Mouse (Mus musculus) left cerebral cortex, adult 2 months (tissue): ENCODE data around the gene Spns2. TPM values are rescaled to one million over a fixed set of nuclear protein-coding genes. Genes with fewer than 3 reads are reported as not detected.

Experiments used
- DNase-seq, 2 experiments: peaks; one replicate each; pipeline ENCODE4 v3.0.0; 2021 to 2022; ENCODE audit warnings: low spot score in 2 of 2, mixed read lengths in 1 of 2; ENCODE audit errors: extremely low spot score in 1 of 2
- H3K27ac ChIP-seq: fragments of 200-600 bp; 2 replicates; pipeline ENCODE4 v1.8.1; 2022
- H3K4me3 ChIP-seq: fragments of 200-600 bp; 2 replicates; pipeline ENCODE4 v1.8.1; 2022
- CTCF ChIP-seq: fragments of 200-600 bp; IDR thresholded peaks from 2 replicates; pipeline ENCODE4 v1.8.1; 2022; ENCODE audit warnings: antibody characterized with exemption, mild to moderate bottlenecking, moderate library complexity
- intact Hi-C: fragments of 180-260 bp; cut with DNase I; formaldehyde crosslinking; loops from one replicate; pipeline ENCODE4 v1.15.1; 2025
- total RNA-seq, 2 experiments: library from RNA; stranded (reverse); gene quantifications; 2 replicates each; pipeline ENCODE4 v1.2.3; 2021

The Spns2 gene
- total RNA-seq, 2 experiments from 2014 or later = 68.2 to 70.6 TPM

GRCm38 (mm10) chr11:72413016-72413415 lies 76.7 kb downstream of the Spns2 start:
- intact Hi-C loops = no loop called here
- DNase-seq = no peak
- Histone ChIP-seq H3K27ac (no peak overlapping the region), H3K4me3 (no peak overlapping the region)
- TF ChIP-seq CTCF = no peak

- no peak for DNase-seq
- Histone ChIP-seq H3K4me3 (no peak overlapping the region; the same call in 1 of the 2 replicates), H3K27ac (no peak overlapping the region)
- TF ChIP-seq CTCF = no peak
- intact Hi-C loops = no loop called here
These were observed 77.8 kb downstream of the Spns2 start for GRCm38 (mm10) chr11:72411945-72412344.

GRCm38 (mm10) chr11:72411093-72411921 lies 78.4 kb downstream of the Spns2 start, which contains the start of gene Smtnl2:
Gene Smtnl2, minus strand, starts transcription at chr11:72411713.
- intact Hi-C loops = no loop called here
- DNase-seq = peak; percentile 31 to 56
- peak; percentile 45; the same call in 1 of the 2 replicates for TF ChIP-seq CTCF
- Histone ChIP-seq H3K4me3 (peak within 1 kb of the TSS; percentile 53), H3K27ac (no peak within 1 kb of the TSS)

- peak overlapping the region; percentile 53 for H3K4me3 ChIP-seq
- no peak; the same call in 1 of the 2 replicates for TF ChIP-seq CTCF
- no peak overlapping the region for H3K27ac ChIP-seq
- DNase-seq = no peak
- intact Hi-C loops = no loop called here
These were observed 79.1 kb downstream of the Spns2 start for GRCm38 (mm10) chr11:72410521-72411092.

GRCm38 (mm10) chr11:72409649-72410385 lies 79.9 kb downstream of the Spns2 start:
- intact Hi-C loops = no loop called here
- DNase-seq = no peak
- TF ChIP-seq CTCF = no peak
- H3K27ac ChIP-seq = no peak overlapping the region
- H3K4me3 ChIP-seq = no peak overlapping the region

GRCm38 (mm10) chr11:72408451-72409170 lies 81.1 kb downstream of the Spns2 start:
- DNase-seq = no peak
- H3K27ac ChIP-seq = no peak overlapping the region
- no peak for TF ChIP-seq CTCF
- intact Hi-C loops = no loop called here
- no peak overlapping the region for H3K4me3 ChIP-seq

- intact Hi-C loops = no loop called here
- TF ChIP-seq CTCF = no peak
- Histone ChIP-seq H3K4me3 (no peak overlapping the region), H3K27ac (no peak overlapping the region)
- no peak for DNase-seq
These were observed 82.1 kb downstream of the Spns2 start for GRCm38 (mm10) chr11:72407574-72407973.

- no peak overlapping the region for H3K27ac ChIP-seq
- no peak for TF ChIP-seq CTCF
- no peak for DNase-seq
- intact Hi-C loops = no loop called here
- no peak overlapping the region for H3K4me3 ChIP-seq
These were observed 82.6 kb downstream of the Spns2 start for GRCm38 (mm10) chr11:72407081-72407480.

- intact Hi-C loops = no loop called here
- no peak overlapping the region for H3K27ac ChIP-seq
- no peak for DNase-seq
- no peak for TF ChIP-seq CTCF
- no peak overlapping the region for H3K4me3 ChIP-seq
These were observed 83.5 kb downstream of the Spns2 start for GRCm38 (mm10) chr11:72406079-72406675.

GRCm38 (mm10) chr11:72405532-72405931 lies 84.2 kb downstream of the Spns2 start:
- TF ChIP-seq CTCF = no peak
- DNase-seq = no peak
- H3K4me3 ChIP-seq = no peak overlapping the region
- intact Hi-C loops = no loop called here
- H3K27ac ChIP-seq = no peak overlapping the region

GRCm38 (mm10) chr11:72402969-72403368 lies 86.7 kb downstream of the Spns2 start:
- Histone ChIP-seq H3K27ac (no peak overlapping the region), H3K4me3 (no peak overlapping the region)
- intact Hi-C loops = no loop called here
- no peak for TF ChIP-seq CTCF
- DNase-seq = no peak
